Mouse (Mus musculus): ENCODE measurements around the gene 1700074P13Rik. TPM values are rescaled to one million over a fixed set of nuclear protein-coding genes. Genes with fewer than 3 reads are reported as not detected.
"Not testable (repeated sequence)": the region's sequence is repeated elsewhere in the genome, so short reads cannot be mapped to it uniquely, and the experiment has no call there.

The 1700074P13Rik gene
- polyA plus RNA-seq (2015; fragmentation: Nextera tagmentation; extraction: Ambion mirVana), result not detected in 2 replicates

DNA sequence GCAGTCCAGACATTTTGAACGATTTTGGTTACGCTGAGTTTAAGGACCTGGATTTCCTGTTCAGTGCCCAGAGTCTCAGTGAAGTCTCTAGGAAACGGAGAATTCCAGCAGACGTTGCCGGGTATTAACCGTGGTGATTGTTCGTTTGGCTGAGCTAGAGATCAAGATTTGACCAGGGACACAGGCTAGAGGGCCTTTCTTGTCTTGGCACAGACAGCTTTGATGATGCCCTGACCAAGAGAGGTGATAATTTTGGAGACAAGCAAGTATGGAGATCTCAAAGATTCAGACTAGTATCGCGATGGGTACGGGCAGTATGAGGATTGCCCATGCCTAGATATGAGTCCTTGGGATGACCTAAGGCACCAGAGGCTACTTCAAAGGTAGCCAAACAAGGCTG is at the start of gene 1700074P13Rik:
Gene 1700074P13Rik (minus strand): TSS at position 101 of the 400 bp plus-strand sequence.
- WGBS, result 90% methylated on average over 10 of the region's 10 CpGs
- ATAC-seq (ENCODE audit: insufficient read depth, low FRiP score), result no peak

DNA sequence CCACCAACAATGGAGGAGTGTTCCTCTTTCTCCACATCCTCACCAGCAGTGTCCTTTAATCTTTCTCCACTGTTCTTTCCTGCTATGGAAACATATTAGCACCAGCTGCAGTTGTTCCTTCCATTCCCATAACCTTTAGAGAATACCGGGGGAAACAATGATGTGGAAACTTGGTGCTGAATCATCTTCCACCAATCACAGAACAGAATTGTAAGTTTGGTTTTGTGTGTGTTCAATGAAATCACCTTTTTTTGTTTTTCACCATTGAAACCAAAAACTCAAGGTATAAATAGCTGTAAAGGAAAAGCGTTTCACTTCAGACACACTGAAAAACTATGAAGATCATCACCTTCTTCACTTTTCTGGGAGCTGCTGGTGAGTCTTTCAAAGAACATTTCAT is 24.1 kb upstream of the 1700074P13Rik start, which contains the start of gene 1810009J06Rik:
Gene 1810009J06Rik (plus strand): TSS at position 301 of the 400 bp plus-strand sequence.
- H3K27ac ChIP-seq (ENCODE audit: low read length); H3K4me2 ChIP-seq (ENCODE audit: low read depth, low read length): not testable (repeated sequence)

More for the DNA sequence above, at the start of gene 1700074P13Rik:
- H3K36me3 ChIP-seq (ENCODE audit: control insufficient read depth, insufficient read depth, low read length), result no peaks in the 10 kb centered on the region
- H3K9ac ChIP-seq (ENCODE audit: low read length), result no peak within 1 kb of the TSS
- no peaks in the 10 kb centered on the region for H3K4me1 ChIP-seq (ENCODE audit: control insufficient read depth, insufficient read depth, low read length)
- H3K27ac ChIP-seq (ENCODE audit: low read length), result no peak within 1 kb of the TSS
- H3K4me3 ChIP-seq (replicated peaks; ENCODE audit: low read length), result no peak within 1 kb of the TSS
- no peaks in the 10 kb centered on the region for H3K27me3 ChIP-seq (ENCODE audit: control insufficient read depth, insufficient read depth, low read length)
- no peak within 1 kb of the TSS for H3K4me2 ChIP-seq (ENCODE audit: low read depth, low read length)
- no peaks in the 10 kb centered on the region for H3K9me3 ChIP-seq (replicated peaks; ENCODE audit: control insufficient read depth, low read length)

DNA sequence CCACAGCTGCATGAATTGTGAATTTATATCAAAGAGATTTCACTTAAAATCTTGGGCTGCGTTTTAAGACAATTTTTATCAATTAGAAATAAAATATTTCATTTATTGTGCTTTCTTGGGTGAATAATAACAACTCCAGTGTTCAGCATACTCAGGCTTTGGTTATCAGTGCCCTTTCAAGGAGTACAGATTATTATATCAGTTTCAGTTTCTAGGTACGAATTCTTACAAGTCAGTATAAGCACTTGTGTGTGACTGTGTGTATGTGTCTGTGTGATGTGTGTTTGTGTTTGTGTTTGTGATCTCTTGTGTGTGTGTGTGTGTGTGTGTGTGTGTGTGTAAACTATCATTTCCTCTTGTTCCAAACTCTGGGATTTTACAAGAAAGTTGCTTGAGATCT is 13.4 kb upstream of the 1700074P13Rik start:
- Histone ChIP-seq H3K9ac (ENCODE audit: low read length) (no peak overlapping the region), H3K4me1 (ENCODE audit: control insufficient read depth, insufficient read depth, low read length) (no peaks in the 10 kb centered on the region), H3K4me2 (ENCODE audit: low read depth, low read length) (no peak overlapping the region), H3K9me3 (replicated peaks; ENCODE audit: control insufficient read depth, low read length) (no peaks in the 10 kb centered on the region), H3K27me3 (ENCODE audit: control insufficient read depth, insufficient read depth, low read length) (no peaks in the 10 kb centered on the region), H3K36me3 (ENCODE audit: control insufficient read depth, insufficient read depth, low read length) (no peaks in the 10 kb centered on the region), H3K27ac (ENCODE audit: low read length) (no peak overlapping the region), H3K4me3 (replicated peaks; ENCODE audit: low read length) (no peak overlapping the region)
- no peak for ATAC-seq (ENCODE audit: insufficient read depth, low FRiP score)
- 51% methylated on average over 2 of the region's 2 CpGs for WGBS

More for the DNA sequence above, 24.1 kb upstream of the 1700074P13Rik start, which contains the start of gene 1810009J06Rik:
- not testable (repeated sequence) for H3K9ac ChIP-seq (ENCODE audit: low read length); H3K4me3 ChIP-seq (replicated peaks; ENCODE audit: low read length); ATAC-seq (ENCODE audit: insufficient read depth, low FRiP score); H3K27me3 ChIP-seq (ENCODE audit: control insufficient read depth, insufficient read depth, low read length); H3K4me1 ChIP-seq (ENCODE audit: control insufficient read depth, insufficient read depth, low read length); H3K36me3 ChIP-seq (ENCODE audit: control insufficient read depth, insufficient read depth, low read length); H3K9me3 ChIP-seq (replicated peaks; ENCODE audit: control insufficient read depth, low read length)
- 85% methylated on average over 2 of the region's 2 CpGs for WGBS

DNA sequence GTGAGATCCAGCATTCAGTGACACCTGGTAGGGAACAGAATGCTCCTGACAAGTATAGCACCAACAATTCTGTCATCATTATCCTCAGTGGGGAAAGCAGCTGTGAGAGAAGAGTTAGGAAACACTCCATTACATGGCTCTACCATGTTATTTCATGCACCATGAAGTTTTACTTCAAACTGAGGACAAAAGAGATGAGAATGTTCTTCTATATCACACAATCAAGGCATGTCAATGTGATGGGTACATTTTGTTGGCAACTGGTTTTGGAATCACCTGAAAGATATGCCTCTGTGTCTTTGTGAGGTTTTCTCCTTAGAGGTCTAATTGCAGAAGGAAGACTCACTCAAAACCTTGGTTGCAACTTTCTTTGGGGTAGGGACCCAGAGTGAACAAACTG is 11.4 kb upstream of the 1700074P13Rik start, which contains the start of gene Gm4744:
Gene Gm4744 (minus strand): TSS at position 101 of the 400 bp plus-strand sequence.
- no peak within 1 kb of the TSS for H3K4me2 ChIP-seq (ENCODE audit: low read depth, low read length)
- H3K9me3 ChIP-seq (replicated peaks; ENCODE audit: control insufficient read depth, low read length), result no peaks in the 10 kb centered on the region
- H3K4me3 ChIP-seq (replicated peaks; ENCODE audit: low read length), result no peak within 1 kb of the TSS
- no peaks in the 10 kb centered on the region for H3K36me3 ChIP-seq (ENCODE audit: control insufficient read depth, insufficient read depth, low read length)
- no peaks in the 10 kb centered on the region for H3K4me1 ChIP-seq (ENCODE audit: control insufficient read depth, insufficient read depth, low read length)
- no peak within 1 kb of the TSS for H3K27ac ChIP-seq (ENCODE audit: low read length)
- no peak within 1 kb of the TSS for H3K9ac ChIP-seq (ENCODE audit: low read length)
- H3K27me3 ChIP-seq (ENCODE audit: control insufficient read depth, insufficient read depth, low read length), result no peaks in the 10 kb centered on the region
- no peak for ATAC-seq (ENCODE audit: insufficient read depth, low FRiP score)

DNA sequence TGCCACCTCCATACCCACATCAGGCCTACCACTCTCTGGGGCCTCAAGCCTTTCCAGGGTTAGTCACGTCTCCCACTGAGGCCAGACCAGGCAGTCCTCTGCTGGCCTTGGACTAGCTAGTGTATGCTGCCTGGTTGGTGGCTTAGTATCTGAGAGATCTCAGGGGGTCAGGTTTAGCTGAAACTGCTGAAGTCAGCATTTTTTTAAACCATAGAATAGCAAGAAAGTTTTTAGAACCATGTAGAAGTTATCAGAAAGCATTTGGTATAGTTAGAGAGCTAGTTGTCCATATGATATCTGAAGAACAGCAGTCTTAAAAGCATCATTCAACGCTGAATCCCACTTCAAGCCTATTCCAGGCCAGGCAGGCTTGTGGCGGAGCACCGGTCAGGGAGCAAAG is 20.4 kb downstream of the 1700074P13Rik start:
- 76% methylated on average over 4 of the region's 4 CpGs for WGBS
- Histone ChIP-seq H3K4me1 (ENCODE audit: control insufficient read depth, insufficient read depth, low read length) (no peaks in the 10 kb centered on the region), H3K36me3 (ENCODE audit: control insufficient read depth, insufficient read depth, low read length) (no peaks in the 10 kb centered on the region), H3K27ac (ENCODE audit: low read length) (no peak overlapping the region), H3K4me2 (ENCODE audit: low read depth, low read length) (no peak overlapping the region), H3K4me3 (replicated peaks; ENCODE audit: low read length) (no peak overlapping the region), H3K27me3 (ENCODE audit: control insufficient read depth, insufficient read depth, low read length) (no peaks in the 10 kb centered on the region), H3K9ac (ENCODE audit: low read length) (no peak overlapping the region), H3K9me3 (replicated peaks; ENCODE audit: control insufficient read depth, low read length) (no peaks in the 10 kb centered on the region)
- ATAC-seq (ENCODE audit: insufficient read depth, low FRiP score), result no peak

DNA sequence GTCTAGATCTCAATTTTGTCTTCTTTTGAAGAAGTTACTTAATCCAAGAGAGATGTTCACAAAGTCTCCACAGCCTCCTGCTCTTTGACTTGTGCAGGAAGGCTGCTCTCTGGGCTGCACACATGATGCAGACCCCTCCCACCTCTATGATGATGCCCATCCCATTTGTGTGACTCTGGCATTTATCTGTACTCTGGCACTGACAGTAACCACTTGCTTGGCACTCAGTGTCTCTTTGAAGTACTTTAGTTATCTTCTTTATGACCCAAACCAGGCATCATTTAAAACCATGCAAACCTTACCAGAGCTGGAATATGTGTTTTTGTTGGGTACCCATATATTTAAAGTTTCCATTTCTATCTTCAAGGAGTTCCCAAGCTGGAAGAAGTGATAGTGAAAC is 40.1 kb downstream of the 1700074P13Rik start, which contains the start of gene Prss58:
Gene Prss58 (minus strand): TSS at position 101 of the 400 bp plus-strand sequence.
- Histone ChIP-seq H3K36me3 (ENCODE audit: control insufficient read depth, insufficient read depth, low read length) (no peaks in the 10 kb centered on the region), H3K27ac (ENCODE audit: low read length) (no peak within 1 kb of the TSS), H3K4me2 (ENCODE audit: low read depth, low read length) (no peak within 1 kb of the TSS), H3K9ac (ENCODE audit: low read length) (no peak within 1 kb of the TSS), H3K9me3 (replicated peaks; ENCODE audit: control insufficient read depth, low read length) (no peaks in the 10 kb centered on the region), H3K4me3 (replicated peaks; ENCODE audit: low read length) (no peak within 1 kb of the TSS), H3K27me3 (ENCODE audit: control insufficient read depth, insufficient read depth, low read length) (no peaks in the 10 kb centered on the region), H3K4me1 (ENCODE audit: control insufficient read depth, insufficient read depth, low read length) (no peaks in the 10 kb centered on the region)
- no peak for ATAC-seq (ENCODE audit: insufficient read depth, low FRiP score)

DNA sequence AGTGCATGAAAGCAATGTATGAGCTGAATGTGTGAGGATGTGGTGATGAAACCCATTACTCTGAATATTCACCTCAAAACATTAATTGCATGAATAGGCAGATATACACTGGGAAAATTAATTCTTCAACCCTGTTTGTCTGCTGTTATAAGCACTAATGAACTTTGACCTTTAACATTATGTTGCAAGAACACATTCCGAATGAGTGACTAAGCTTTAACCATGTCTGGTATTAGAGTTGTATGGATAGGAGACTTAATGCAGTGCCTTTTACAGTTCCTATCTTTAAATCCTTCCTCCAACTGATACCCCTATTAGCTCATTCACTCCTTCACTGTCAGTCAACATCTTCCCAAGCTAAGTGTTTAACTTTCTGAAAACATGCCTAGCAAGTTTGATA is 45.6 kb downstream of the 1700074P13Rik start:
- Histone ChIP-seq H3K27ac (ENCODE audit: low read length) (no peak overlapping the region), H3K4me3 (replicated peaks; ENCODE audit: low read length) (no peak overlapping the region), H3K9me3 (replicated peaks; ENCODE audit: control insufficient read depth, low read length) (no peaks in the 10 kb centered on the region), H3K9ac (ENCODE audit: low read length) (no peak overlapping the region), H3K4me1 (ENCODE audit: control insufficient read depth, insufficient read depth, low read length) (no peaks in the 10 kb centered on the region), H3K4me2 (ENCODE audit: low read depth, low read length) (no peak overlapping the region), H3K36me3 (ENCODE audit: control insufficient read depth, insufficient read depth, low read length) (no peaks in the 10 kb centered on the region), H3K27me3 (ENCODE audit: control insufficient read depth, insufficient read depth, low read length) (no peaks in the 10 kb centered on the region)
- no peak for ATAC-seq (ENCODE audit: insufficient read depth, low FRiP score)
- 71% methylated on average over 1 of the region's 1 CpGs for WGBS

DNA sequence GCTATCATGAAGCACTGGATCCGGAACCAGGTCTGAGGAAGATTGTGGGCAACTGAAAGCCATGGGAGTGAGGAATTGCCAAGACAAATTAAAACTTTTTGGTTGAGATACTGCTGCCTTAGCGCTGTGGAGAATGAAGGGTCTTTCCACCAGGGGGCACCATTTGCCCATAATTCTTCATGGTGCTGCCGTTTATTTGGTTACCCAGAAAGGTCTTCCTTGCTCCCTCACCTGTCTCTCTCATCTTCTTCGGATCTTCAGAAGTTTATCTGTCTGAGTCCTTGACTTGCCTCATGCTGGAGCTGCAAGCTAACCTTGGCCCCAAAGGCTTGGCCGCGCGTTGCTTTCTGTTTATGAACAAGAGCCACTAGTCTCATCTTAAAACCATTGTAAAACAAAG is 46.8 kb downstream of the 1700074P13Rik start:
- Histone ChIP-seq H3K27me3 (ENCODE audit: control insufficient read depth, insufficient read depth, low read length) (no peaks in the 10 kb centered on the region), H3K4me3 (replicated peaks; ENCODE audit: low read length) (no peak overlapping the region), H3K9me3 (replicated peaks; ENCODE audit: control insufficient read depth, low read length) (no peaks in the 10 kb centered on the region), H3K4me2 (ENCODE audit: low read depth, low read length) (no peak overlapping the region), H3K36me3 (ENCODE audit: control insufficient read depth, insufficient read depth, low read length) (no peaks in the 10 kb centered on the region), H3K27ac (ENCODE audit: low read length) (no peak overlapping the region), H3K9ac (ENCODE audit: low read length) (no peak overlapping the region), H3K4me1 (ENCODE audit: control insufficient read depth, insufficient read depth, low read length) (no peaks in the 10 kb centered on the region)
- 40% methylated on average over 7 of the region's 7 CpGs for WGBS
- ATAC-seq (ENCODE audit: insufficient read depth, low FRiP score), result no peak

DNA sequence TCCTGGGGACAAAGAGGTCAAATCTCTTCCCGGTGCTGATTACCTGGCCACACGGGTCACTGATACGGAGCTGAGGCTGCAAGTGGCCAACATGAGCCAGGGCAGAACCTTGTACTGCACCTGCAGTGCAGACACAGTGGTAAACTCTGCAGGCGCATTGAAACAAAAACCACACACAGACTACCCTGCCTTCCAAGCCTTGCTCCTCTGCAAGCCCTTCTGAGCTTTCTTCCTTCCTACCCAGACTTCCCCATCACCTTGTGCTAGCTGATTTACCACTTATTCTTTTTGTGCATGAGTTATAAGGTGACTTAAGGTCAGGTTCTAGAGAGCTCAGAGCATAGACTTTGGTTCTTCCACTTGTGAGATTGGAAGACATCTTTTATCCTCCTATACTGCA is 48.6 kb downstream of the 1700074P13Rik start:
- 70% methylated on average over 4 of the region's 4 CpGs for whole genome bisulfite sequencing
- Histone ChIP-seq H3K9ac (ENCODE audit: low read length) (no peak overlapping the region), H3K4me3 (replicated peaks; ENCODE audit: low read length) (no peak overlapping the region), H3K27ac (ENCODE audit: low read length) (no peak overlapping the region), H3K36me3 (ENCODE audit: control insufficient read depth, insufficient read depth, low read length) (no peaks in the 10 kb centered on the region), H3K27me3 (ENCODE audit: control insufficient read depth, insufficient read depth, low read length) (no peaks in the 10 kb centered on the region), H3K4me1 (ENCODE audit: control insufficient read depth, insufficient read depth, low read length) (no peaks in the 10 kb centered on the region), H3K9me3 (replicated peaks; ENCODE audit: control insufficient read depth, low read length) (no peaks in the 10 kb centered on the region), H3K4me2 (ENCODE audit: low read depth, low read length) (no peak overlapping the region)
- ATAC-seq (ENCODE audit: insufficient read depth, low FRiP score), result no peak
